Mouse (Mus musculus) forebrain, embryonic 13.5 days (tissue): Measurements from ENCODE around the gene Rab3gap1. TPM values are rescaled to one million over a fixed set of nuclear protein-coding genes. Genes with fewer than 3 reads are reported as not detected.
"Not testable (repeated sequence)": the region's sequence is repeated elsewhere in the genome, so short reads cannot be mapped to it uniquely, and the experiment has no call there.

Experiments
- ATAC-seq: fragments of 200-750 bp; cut with Nextera tagmentation; 2 replicates; pipeline ENCODE4 v1.8.0; 2017
- H3K27ac ChIP-seq: fragments of 300-500 bp; sonication (generic); 2 replicates; pipeline ENCODE4 v1.5.1; 2015; ENCODE audit warnings: inconsistent platforms, mild to moderate bottlenecking, moderate library complexity
- H3K27me3 ChIP-seq: fragments of 300-500 bp; sonication (generic); 2 replicates; pipeline ENCODE4 v1.6.1; 2015; ENCODE audit warnings: mild to moderate bottlenecking, inconsistent platforms
- H3K36me3 ChIP-seq: fragments of 300-500 bp; sonication (generic); 2 replicates; pipeline ENCODE4 v1.6.1; 2015; ENCODE audit warnings: mild to moderate bottlenecking, inconsistent platforms; ENCODE audit not compliant: poor library complexity, severe bottlenecking
- H3K4me1 ChIP-seq: fragments of 300-500 bp; sonication (generic); 2 replicates; pipeline ENCODE4 v1.6.1; 2015; ENCODE audit warnings: inconsistent platforms
- H3K4me2 ChIP-seq: fragments of 300-500 bp; sonication (generic); 2 replicates; pipeline ENCODE4 v1.6.1; 2015; ENCODE audit warnings: inconsistent platforms, mild to moderate bottlenecking, moderate library complexity
- H3K4me3 ChIP-seq: fragments of 300-500 bp; sonication (generic); 2 replicates; pipeline ENCODE4 v1.5.1; 2015; ENCODE audit warnings: mild to moderate bottlenecking, inconsistent platforms
- H3K9ac ChIP-seq: fragments of 300-500 bp; sonication (generic); 2 replicates; pipeline ENCODE4 v1.6.1; 2015; ENCODE audit warnings: mild to moderate bottlenecking, inconsistent platforms
- H3K9me3 ChIP-seq: fragments of 300-500 bp; sonication (generic); replicated peaks from 2 replicates; pipeline ENCODE4 v1.6.1; 2016; ENCODE audit warnings: inconsistent platforms
- WGBS: fragments of 180-500 bp; shearing (Covaris S2); methylation state at CpG from one replicate; pipeline ENCODE4 v1.1.7; 2015; 5-methylcytosine and 5-hydroxymethylcytosine counted together
- polyA plus RNA-seq: library from polyadenylated mRNA; unstranded; fragments of >200 nt; fragmentation: Nextera tagmentation; extraction: Ambion mirVana; gene quantifications from 2 replicates; pipeline ENCODE4 v1.2.1, GENCODE M21; 2015

The Rab3gap1 gene
- polyA plus RNA-seq, 1 experiment from 2014 or later: 16.1 TPM

DNA sequence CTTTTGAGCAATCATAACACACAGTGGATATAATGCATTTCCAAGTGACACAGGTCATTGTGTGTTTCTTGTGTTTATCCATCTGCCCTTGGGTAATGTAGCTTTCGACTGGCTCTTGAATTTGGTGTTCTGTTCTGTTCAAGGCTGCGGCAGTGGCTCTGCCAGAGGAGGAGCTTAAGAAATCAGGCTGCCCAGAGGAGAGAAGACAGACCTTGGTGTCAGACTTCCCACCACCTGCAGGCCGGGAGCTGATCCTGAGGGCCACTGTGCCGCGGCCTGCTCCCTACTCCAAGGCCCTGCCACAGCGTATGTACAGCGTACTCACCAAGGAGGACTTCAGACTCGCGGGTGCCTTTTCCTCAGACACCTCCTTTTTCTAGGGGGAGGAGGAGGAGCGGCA, 73.7 kb downstream of the Rab3gap1 start:
- Histone ChIP-seq H3K9ac (no peak overlapping the region), H3K4me1 (no peaks in the 10 kb centered on the region), H3K9me3 (no peaks in the 10 kb centered on the region), H3K36me3 (peaks cover 82% of the 10 kb centered on the region), H3K4me2 (no peak overlapping the region), H3K27ac (no peak overlapping the region), H3K27me3 (no peaks in the 10 kb centered on the region), H3K4me3 (no peak overlapping the region)
- no peak for ATAC-seq
- 96% methylated on average over 10 of the region's 10 CpGs for WGBS

GRCm38 (mm10) chr1:127943516-127943915, 74.9 kb downstream of the Rab3gap1 start:
- H3K9ac ChIP-seq: no peak overlapping the region
- no peak overlapping the region for H3K4me3 ChIP-seq
- ATAC-seq: no peak
- H3K4me2 ChIP-seq: no peak overlapping the region
- no peaks in the 10 kb centered on the region for H3K4me1 ChIP-seq
- WGBS: 90% methylated on average over 6 of the region's 6 CpGs
- peaks cover 8% of the 10 kb centered on the region for H3K9me3 ChIP-seq
- no peak overlapping the region for H3K27ac ChIP-seq
- H3K27me3 ChIP-seq: no peaks in the 10 kb centered on the region
- H3K36me3 ChIP-seq: peaks cover 83% of the 10 kb centered on the region

- ATAC-seq: no peak
- Histone ChIP-seq H3K9ac (no peak overlapping the region), H3K36me3 (peaks cover 60% of the 10 kb centered on the region), H3K27me3 (no peaks in the 10 kb centered on the region), H3K4me3 (no peak overlapping the region), H3K9me3 (peaks cover 8% of the 10 kb centered on the region), H3K4me2 (no peak overlapping the region), H3K27ac (no peak overlapping the region), H3K4me1 (no peaks in the 10 kb centered on the region)
- WGBS: 88% methylated on average over 3 of the region's 3 CpGs
Measured at GRCm38 (mm10) chr1:127945696-127946575, 77.4 kb downstream of the Rab3gap1 start.

GRCm38 (mm10) chr1:127946615-127947249, 78.2 kb downstream of the Rab3gap1 start:
- 87% methylated on average over 5 of the region's 5 CpGs for WGBS
- Histone ChIP-seq H3K4me3 (no peak overlapping the region), H3K27me3 (no peaks in the 10 kb centered on the region), H3K9me3 (peaks cover 8% of the 10 kb centered on the region), H3K9ac (no peak overlapping the region), H3K4me2 (no peak overlapping the region), H3K36me3 (peaks cover 54% of the 10 kb centered on the region), H3K4me1 (no peaks in the 10 kb centered on the region), H3K27ac (no peak overlapping the region)
- ATAC-seq: no peak

DNA sequence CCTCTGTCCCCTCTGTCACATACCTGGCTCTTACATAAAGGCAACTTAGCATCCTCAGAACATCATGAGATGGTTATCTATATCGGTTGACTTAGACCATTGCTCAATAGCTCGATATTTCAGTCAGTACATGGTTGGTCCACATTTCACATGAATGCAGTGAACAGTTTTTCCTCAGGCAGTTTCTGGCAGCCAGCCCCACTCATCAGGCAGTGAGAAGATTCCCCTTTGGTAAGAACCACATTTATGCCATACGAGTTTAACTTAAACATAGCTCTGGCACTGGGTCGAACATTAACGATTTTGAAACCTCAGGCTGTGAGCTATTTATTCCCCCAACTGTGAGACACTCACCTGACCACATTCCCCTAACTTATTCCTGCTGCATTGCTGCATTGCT, 80.2 kb downstream of the Rab3gap1 start:
- Histone ChIP-seq H3K9ac (no peak overlapping the region), H3K27ac (no peak overlapping the region), H3K4me3 (no peak overlapping the region), H3K36me3 (peaks cover 42% of the 10 kb centered on the region), H3K27me3 (no peaks in the 10 kb centered on the region), H3K9me3 (peaks cover 8% of the 10 kb centered on the region), H3K4me2 (no peak overlapping the region), H3K4me1 (no peaks in the 10 kb centered on the region)
- 95% methylated on average over 5 of the region's 5 CpGs for WGBS
- no peak for ATAC-seq

DNA sequence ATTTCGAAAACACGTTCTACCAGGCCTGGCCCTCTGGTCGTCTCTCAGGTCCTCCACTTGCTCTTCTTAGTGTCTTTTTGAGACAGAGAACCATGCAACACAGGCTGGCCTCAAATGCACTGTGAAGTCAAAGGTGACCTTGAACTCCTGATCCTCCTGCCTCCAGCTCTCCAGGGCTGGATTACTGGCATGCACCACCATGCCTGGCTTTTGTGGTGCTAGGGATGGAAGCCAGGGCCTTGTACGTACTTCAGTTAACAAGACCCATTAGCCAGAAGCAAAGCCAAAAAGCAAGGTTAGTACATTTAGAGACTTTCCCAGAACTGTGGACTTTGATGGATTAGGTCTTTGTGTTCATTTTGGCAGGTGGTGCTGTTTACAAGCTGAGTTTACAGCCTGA, 83.7 kb downstream of the Rab3gap1 start:
- no peak overlapping the region for H3K4me3 ChIP-seq

DNA sequence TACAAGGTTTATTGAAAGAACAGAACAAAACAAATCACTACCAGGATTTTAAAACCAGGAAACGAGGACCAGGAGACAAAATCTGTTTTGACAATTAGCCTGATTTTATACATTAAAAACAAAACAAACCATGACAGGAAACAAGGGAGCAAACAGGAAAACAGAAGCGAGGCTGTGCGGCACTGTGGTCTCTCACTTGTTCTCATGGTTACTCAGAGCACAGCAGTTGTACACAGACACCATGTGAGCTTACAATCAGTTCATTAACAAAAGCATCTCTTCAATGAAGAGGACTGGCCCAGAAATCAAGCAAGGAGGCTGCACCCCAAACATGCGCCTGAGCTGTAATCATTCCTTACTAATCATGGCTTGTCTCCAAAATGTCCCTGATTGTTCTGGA, 85.6 kb downstream of the Rab3gap1 start:
- not testable (repeated sequence) for H3K27me3 ChIP-seq, H3K4me1 ChIP-seq, H3K4me2 ChIP-seq, H3K27ac ChIP-seq, H3K9ac ChIP-seq, H3K4me3 ChIP-seq, ATAC-seq, H3K9me3 ChIP-seq
- peaks cover 16% of the 10 kb centered on the region for H3K36me3 ChIP-seq
- 84% methylated on average over 4 of the region's 4 CpGs for WGBS

More for the DNA sequence above, 83.7 kb downstream of the Rab3gap1 start:
- no peak overlapping the region for H3K9ac ChIP-seq
- no peak for ATAC-seq
- H3K4me2 ChIP-seq: no peak overlapping the region
- no peak overlapping the region for H3K27ac ChIP-seq
- H3K27me3 ChIP-seq: no peaks in the 10 kb centered on the region
- WGBS: 93% methylated on average over 4 of the region's 4 CpGs
- H3K36me3 ChIP-seq: peaks cover 29% of the 10 kb centered on the region
- peaks cover 8% of the 10 kb centered on the region for H3K9me3 ChIP-seq
- H3K4me1 ChIP-seq: no peaks in the 10 kb centered on the region

GRCm38 (mm10) chr1:127954800-127955199, 86.2 kb downstream of the Rab3gap1 start:
- ATAC-seq: no peak
- 85% methylated on average over 4 of the region's 4 CpGs for WGBS
- Histone ChIP-seq H3K4me3 (no peak overlapping the region), H3K9ac (no peak overlapping the region), H3K36me3 (peaks cover 16% of the 10 kb centered on the region), H3K27ac (no peak overlapping the region), H3K27me3 (no peaks in the 10 kb centered on the region), H3K4me2 (no peak overlapping the region), H3K9me3 (no peaks in the 10 kb centered on the region), H3K4me1 (peaks cover 14% of the 10 kb centered on the region)

DNA sequence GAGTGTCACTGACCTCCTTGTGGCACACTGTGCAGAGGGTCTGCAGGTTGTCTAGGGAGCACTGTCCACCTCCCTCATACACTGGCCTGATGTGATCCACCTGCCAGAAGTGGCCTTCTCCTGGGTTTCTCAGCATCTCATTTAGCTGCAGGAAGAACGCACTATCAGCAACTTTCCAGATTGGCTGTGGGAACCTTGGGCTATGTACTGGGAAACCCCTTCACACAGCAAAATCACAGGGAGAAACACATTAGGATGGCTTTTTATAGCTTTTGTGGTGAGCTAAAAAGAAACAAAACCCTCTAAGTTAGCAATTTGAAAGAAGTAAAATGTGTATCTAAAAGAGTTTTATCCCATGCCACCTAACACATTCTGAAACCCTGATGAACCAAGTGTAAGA, 88.0 kb downstream of the Rab3gap1 start:
- Histone ChIP-seq H3K9ac (no peak overlapping the region), H3K27ac (no peak overlapping the region), H3K4me3 (no peak overlapping the region), H3K4me2 (no peak overlapping the region), H3K9me3 (no peaks in the 10 kb centered on the region), H3K4me1 (peaks cover 15% of the 10 kb centered on the region), H3K27me3 (no peaks in the 10 kb centered on the region), H3K36me3 (peaks cover 18% of the 10 kb centered on the region)
- WGBS: 93% methylated on average over 1 of the region's 1 CpGs
- no peak for ATAC-seq

- H3K27ac ChIP-seq: peak overlapping the region; percentile 57
- no peaks in the 10 kb centered on the region for H3K27me3 ChIP-seq
- H3K4me2 ChIP-seq: no peak overlapping the region
- no peaks in the 10 kb centered on the region for H3K9me3 ChIP-seq
- peaks cover 9% of the 10 kb centered on the region; the same call in 1 of the 2 replicates for H3K36me3 ChIP-seq
- no peak overlapping the region for H3K9ac ChIP-seq
- peak; percentile 70 for ATAC-seq
- no peak overlapping the region for H3K4me3 ChIP-seq
- WGBS: 28% methylated on average over 5 of the region's 5 CpGs
- peaks cover 15% of the 10 kb centered on the region for H3K4me1 ChIP-seq
Measured at GRCm38 (mm10) chr1:127958801-127959200, 90.2 kb downstream of the Rab3gap1 start.

- peaks cover 15% of the 10 kb centered on the region for H3K4me1 ChIP-seq
- no peaks in the 10 kb centered on the region for H3K27me3 ChIP-seq
- peak; percentile 61 for ATAC-seq
- no peaks in the 10 kb centered on the region for H3K9me3 ChIP-seq
- H3K27ac ChIP-seq: peak overlapping the region; percentile 57
- WGBS: 28% methylated on average over 7 of the region's 7 CpGs
- no peak overlapping the region for H3K4me3 ChIP-seq
- H3K4me2 ChIP-seq: no peak overlapping the region
- no peak overlapping the region for H3K9ac ChIP-seq
- H3K36me3 ChIP-seq: peaks cover 9% of the 10 kb centered on the region; the same call in 1 of the 2 replicates
Measured at GRCm38 (mm10) chr1:127959312-127959718, 90.7 kb downstream of the Rab3gap1 start.

GRCm38 (mm10) chr1:127961140-127961539, 92.6 kb downstream of the Rab3gap1 start:
- peaks cover 15% of the 10 kb centered on the region for H3K4me1 ChIP-seq
- no peak overlapping the region for H3K9ac ChIP-seq
- no peak overlapping the region for H3K4me3 ChIP-seq
- H3K36me3 ChIP-seq: peaks cover 5% of the 10 kb centered on the region; the same call in 1 of the 2 replicates
- WGBS: 100% methylated on average over 1 of the region's 1 CpGs
- H3K4me2 ChIP-seq: no peak overlapping the region
- no peak overlapping the region for H3K27ac ChIP-seq
- ATAC-seq: no peak
- no peaks in the 10 kb centered on the region for H3K27me3 ChIP-seq
- no peaks in the 10 kb centered on the region for H3K9me3 ChIP-seq
